Mouse (Mus musculus) midbrain, embryonic 14.5 days (tissue): ENCODE measurements around the gene Vac14. TPM values are rescaled to one million over a fixed set of nuclear protein-coding genes. Genes with fewer than 3 reads are reported as not detected.

Experiments
- ATAC-seq: fragments of 200-750 bp; cut with Nextera tagmentation; 2 replicates; pipeline ENCODE4 v1.8.0; 2017; ENCODE audit warnings: moderate number of reproducible peaks, moderate library complexity; ENCODE audit not compliant: low FRiP score, low TSS enrichment
- DNase-seq: peaks from one replicate; pipeline ENCODE4 v3.0.0-alpha.2; 2015
- H3K27ac ChIP-seq: fragments of 300-500 bp; sonication (generic); replicated peaks from 2 replicates; pipeline ENCODE4 v1.5.1; 2014; ENCODE audit warnings: mild to moderate bottlenecking, low read depth, low read length, moderate library complexity
- H3K27me3 ChIP-seq: fragments of 300-500 bp; sonication (generic); 2 replicates; pipeline ENCODE4 v1.6.1; 2014; ENCODE audit warnings: low read length, control low read depth, mixed read lengths; ENCODE audit not compliant: control insufficient read depth, insufficient read depth
- H3K36me3 ChIP-seq: fragments of 300-500 bp; sonication (generic); 2 replicates; pipeline ENCODE4 v1.6.1; 2014; ENCODE audit warnings: low read length, control low read depth; ENCODE audit not compliant: control insufficient read depth, insufficient read depth
- H3K4me1 ChIP-seq: fragments of 300-500 bp; sonication (generic); 2 replicates; pipeline ENCODE4 v1.6.1; 2014; ENCODE audit warnings: mild to moderate bottlenecking, antibody characterized with exemption, low read length, control low read depth; ENCODE audit not compliant: control insufficient read depth, insufficient read depth
- H3K4me2 ChIP-seq: fragments of 300-500 bp; sonication (generic); 2 replicates; pipeline ENCODE4 v1.6.1; 2014; ENCODE audit warnings: mild to moderate bottlenecking, low read length, moderate library complexity
- H3K4me3 ChIP-seq: fragments of 300-500 bp; sonication (generic); replicated peaks from 2 replicates; pipeline ENCODE4 v1.5.1; 2014; ENCODE audit warnings: low read depth, low read length
- H3K9ac ChIP-seq: fragments of 300-500 bp; sonication (generic); replicated peaks from 2 replicates; pipeline ENCODE4 v1.6.1; 2014; ENCODE audit warnings: mild to moderate bottlenecking, low read length, moderate library complexity
- H3K9me3 ChIP-seq: fragments of 300-500 bp; sonication (generic); 2 replicates; pipeline ENCODE4 v1.6.1; 2016; ENCODE audit warnings: low read length, control low read depth, mixed read lengths; ENCODE audit not compliant: control insufficient read depth
- WGBS: fragments of 180-500 bp; shearing (Covaris S2); extraction: QIAGEN DNeasy Blood & Tissue Kit; methylation state at CpG from one replicate; pipeline ENCODE4 v1.1.7; 2014; 5-methylcytosine and 5-hydroxymethylcytosine counted together
- polyA plus RNA-seq: library from polyadenylated mRNA; unstranded; fragments of >200 nt; fragmentation: Nextera tagmentation; extraction: Ambion mirVana; gene quantifications from 2 replicates; pipeline ENCODE4 v1.2.1, GENCODE M21; 2014

Vac14 gene
- polyA plus RNA-seq, 1 experiment from 2014 or later = 32.5 TPM

DNA sequence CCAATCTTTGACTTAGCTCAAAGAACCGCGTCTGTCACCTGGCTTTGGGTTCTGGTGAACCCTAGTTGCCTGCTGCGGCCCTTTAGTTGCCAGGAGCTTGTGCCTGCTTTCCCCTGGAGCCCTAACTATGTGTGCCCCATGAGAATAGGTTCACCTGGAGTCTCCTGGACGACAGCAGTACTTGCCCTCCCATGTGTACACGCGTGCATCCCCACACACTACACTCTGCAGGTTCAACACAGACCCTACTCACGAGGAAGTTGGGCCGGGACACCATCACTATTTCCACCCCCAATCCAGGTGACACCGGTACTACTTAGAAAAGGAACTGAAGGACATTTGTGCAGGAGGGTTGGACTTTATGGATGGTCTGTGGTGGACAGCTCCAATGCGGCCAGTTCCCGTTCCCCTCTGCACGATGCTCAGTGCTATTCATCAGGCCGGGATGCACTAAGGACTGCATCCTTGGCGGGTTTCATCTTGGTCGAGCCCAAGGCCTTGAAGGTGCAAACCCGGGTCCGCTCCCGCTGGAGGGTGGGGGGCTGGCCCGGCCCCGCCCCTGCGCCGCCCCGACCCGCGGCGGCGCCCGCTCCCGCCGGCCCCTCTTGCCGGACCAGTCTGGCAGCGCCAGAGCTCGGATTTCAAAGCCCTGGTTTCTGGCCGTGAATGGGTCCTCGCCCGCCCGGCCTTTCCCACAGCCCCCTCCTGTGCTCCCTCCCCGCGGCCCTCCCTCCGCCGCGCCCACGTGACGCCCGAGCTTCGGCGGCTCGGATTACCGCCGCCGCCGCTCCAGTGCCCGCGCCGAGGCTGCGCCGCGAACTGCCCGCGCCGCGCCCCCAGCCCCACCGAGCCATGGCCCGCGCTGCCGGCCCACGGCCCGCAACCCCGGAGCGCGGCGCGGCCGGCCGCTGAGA, 102.6 kb downstream of the Vac14 start, which contains the start of gene Mtss1l:
Gene Mtss1l, plus strand, starts transcription at position 792 of the 914 bp plus-strand sequence.
- H3K9ac ChIP-seq = peak within 1 kb of the TSS; percentile 96
- H3K9me3 ChIP-seq = no peaks in the 10 kb centered on the region
- peak within 1 kb of the TSS; percentile 66 for H3K4me3 ChIP-seq
- peak within 1 kb of the TSS; percentile 95 for H3K27ac ChIP-seq
- peaks cover 50% of the 10 kb centered on the region for H3K4me1 ChIP-seq
- peaks cover 3% of the 10 kb centered on the region; the same call in 1 of the 2 replicates for H3K36me3 ChIP-seq
- WGBS = 3% methylated on average over 75 of the region's 75 CpGs
- peak within 1 kb of the TSS; percentile 92 for H3K4me2 ChIP-seq
- H3K27me3 ChIP-seq = no peaks in the 10 kb centered on the region
- DNase-seq (peak; percentile 93), ATAC-seq (peak; percentile 77)

DNA sequence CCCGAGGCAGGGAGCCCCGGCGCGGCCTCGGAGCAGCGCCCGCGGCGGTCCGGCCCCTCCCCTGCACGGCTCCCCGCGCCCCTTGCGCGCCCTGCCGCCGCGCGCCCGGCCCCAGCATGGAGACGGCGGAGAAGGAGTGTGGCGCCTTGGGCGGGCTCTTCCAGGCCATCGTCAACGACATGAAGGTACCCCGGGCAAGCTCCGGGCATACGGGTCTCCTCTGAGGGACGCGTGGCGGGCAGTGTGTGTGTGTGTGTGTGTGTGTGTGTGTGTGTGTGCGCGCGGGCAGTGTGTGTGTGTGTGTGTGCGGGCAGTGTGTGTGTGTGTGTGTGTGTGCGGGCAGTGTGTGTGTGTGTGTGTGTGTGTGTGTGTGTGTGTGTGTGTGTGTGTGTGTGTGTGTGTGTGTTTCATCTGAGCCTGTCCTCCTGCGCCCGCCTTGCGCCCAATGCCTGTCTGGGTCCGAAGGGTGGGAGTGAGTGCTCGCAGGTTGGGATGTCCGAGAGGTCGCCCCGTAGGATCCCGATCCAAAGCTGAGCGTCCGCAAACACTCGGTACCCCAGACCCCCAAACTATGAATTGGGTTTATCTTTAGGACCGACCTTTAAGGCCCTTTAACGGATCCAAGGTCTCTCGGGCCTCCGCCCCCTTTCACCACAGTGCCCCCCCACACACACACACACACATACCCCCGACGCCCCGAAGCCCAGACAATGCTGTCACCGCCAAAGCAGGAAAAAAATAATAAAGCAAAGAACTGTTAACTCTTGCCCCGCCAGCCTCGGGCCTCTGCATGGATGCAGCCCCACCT, 103.4 kb downstream of the Vac14 start:
- Histone ChIP-seq H3K9me3 (no peaks in the 10 kb centered on the region), H3K36me3 (peaks cover 11% of the 10 kb centered on the region; the same call in 1 of the 2 replicates), H3K27ac (peak overlapping the region; percentile 95), H3K4me3 (peak overlapping the region; percentile 66), H3K27me3 (no peaks in the 10 kb centered on the region), H3K4me1 (peaks cover 46% of the 10 kb centered on the region), H3K4me2 (peak overlapping the region; percentile 92), H3K9ac (peak overlapping the region; percentile 96)
- peak; percentile 71 for DNase-seq
- ATAC-seq = peak; percentile 76
- under 1% methylated on average over 44 of the region's 59 CpGs for WGBS

DNA sequence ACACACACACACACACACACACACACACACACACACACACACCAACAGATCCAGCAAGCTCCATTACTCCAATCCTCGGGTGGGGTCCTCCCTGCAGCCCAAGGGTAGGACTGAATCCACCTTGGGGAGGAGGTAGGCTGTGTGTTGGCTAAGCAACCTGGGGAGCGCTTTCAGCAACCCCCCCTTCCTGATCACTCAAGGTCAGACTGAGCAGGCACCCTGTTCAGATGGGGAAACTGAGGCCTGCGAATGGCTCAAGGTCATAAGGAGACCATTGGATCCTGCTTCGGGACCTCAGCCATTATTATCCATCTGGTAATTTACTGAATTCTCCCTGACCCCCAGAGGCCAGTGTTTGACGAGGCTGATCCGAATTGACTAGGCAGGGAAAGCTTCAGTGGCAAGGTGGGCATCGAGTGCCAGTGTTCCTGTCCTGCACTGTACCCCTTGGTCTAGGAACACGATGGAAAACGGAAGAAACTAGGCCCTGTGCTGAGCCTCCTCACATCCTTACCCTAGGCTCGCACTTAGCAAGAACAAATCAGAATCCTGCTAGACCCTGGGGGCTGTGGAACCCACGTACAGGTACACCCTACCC, 104.1 kb downstream of the Vac14 start:
- Histone ChIP-seq H3K4me1 (peaks cover 49% of the 10 kb centered on the region), H3K27me3 (no peaks in the 10 kb centered on the region), H3K9me3 (no peaks in the 10 kb centered on the region), H3K4me3 (peak overlapping the region; percentile 66), H3K27ac (peak overlapping the region; percentile 95), H3K4me2 (peak overlapping the region; percentile 92), H3K9ac (peak overlapping the region; percentile 96), H3K36me3 (peaks cover 18% of the 10 kb centered on the region)
- DNase-seq (no peak), ATAC-seq (no peak)
- 43% methylated on average over 11 of the region's 11 CpGs for WGBS

DNA sequence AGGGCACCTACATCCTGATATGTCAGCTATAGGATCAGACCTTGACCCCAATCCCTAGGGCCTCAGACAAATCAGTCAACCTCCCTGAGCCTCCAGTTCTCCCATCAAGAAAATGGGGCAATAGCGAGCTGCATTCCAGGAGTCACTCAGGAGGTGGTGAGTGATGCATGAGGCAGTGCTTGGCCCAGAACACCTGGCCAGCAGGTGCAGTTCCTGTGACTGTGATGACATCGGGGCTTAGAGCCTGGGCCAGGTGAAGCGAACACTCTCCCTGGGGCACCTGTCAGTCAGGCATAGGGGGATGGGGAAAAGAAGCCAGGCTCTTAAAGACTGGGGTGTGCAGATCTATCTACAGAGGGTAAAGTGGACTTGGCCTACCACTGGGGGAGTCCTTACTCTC, 106.1 kb downstream of the Vac14 start:
- Histone ChIP-seq H3K4me3 (no peak overlapping the region), H3K27me3 (no peaks in the 10 kb centered on the region), H3K4me1 (peaks cover 47% of the 10 kb centered on the region), H3K4me2 (0 out of 2 replicates have a peak overlapping the region, but pooled peaks have one; percentile 92), H3K9me3 (no peaks in the 10 kb centered on the region), H3K27ac (0 out of 2 replicates have a peak overlapping the region, but pooled peaks have one; percentile 32), H3K36me3 (peaks cover 38% of the 10 kb centered on the region), H3K9ac (peak overlapping the region; percentile 31)
- ATAC-seq (no peak), DNase-seq (no peak)
- 85% methylated on average over 3 of the region's 3 CpGs for WGBS

DNA sequence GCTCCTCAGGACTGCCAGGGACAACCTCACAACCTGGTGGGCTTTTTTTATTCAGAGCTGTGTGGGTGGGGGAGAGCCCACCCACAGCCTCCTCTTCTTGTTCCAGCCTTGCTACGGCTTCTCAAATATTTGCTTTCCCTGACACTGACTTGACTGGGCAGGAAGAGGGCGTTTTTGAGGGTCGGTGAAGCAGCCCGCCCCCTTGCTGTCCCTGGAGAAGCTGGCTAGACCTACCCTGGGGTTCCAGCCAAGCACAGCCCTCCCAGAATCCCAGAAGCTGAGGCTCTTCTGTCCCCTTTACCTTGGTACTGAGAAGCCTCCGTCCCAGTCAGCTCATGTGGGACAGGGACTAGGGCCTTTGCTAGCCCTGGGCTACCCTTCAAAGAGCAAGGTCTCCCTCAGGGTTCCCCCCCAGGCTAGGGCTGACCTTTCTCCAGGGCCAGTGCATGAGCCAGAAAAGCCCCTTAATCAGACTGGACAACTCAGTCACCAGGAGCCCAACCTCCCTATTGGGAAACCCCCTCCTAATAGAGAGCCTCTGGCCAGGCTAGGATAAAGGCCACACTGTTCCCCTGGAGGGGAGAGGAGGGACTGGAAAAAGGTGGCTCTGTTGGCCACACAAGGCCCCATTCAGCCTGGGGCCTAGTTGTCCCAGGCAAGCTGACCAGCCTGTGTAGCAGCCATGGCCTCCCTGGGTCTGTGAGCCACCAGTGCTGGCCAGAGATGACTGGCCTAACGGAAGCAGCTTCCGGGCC, 106.9 kb downstream of the Vac14 start:
- WGBS = 60% methylated on average over 7 of the region's 7 CpGs
- peaks cover 41% of the 10 kb centered on the region for H3K4me1 ChIP-seq
- peak overlapping the region; percentile 31 for H3K9ac ChIP-seq
- peaks cover 45% of the 10 kb centered on the region for H3K36me3 ChIP-seq
- H3K4me3 ChIP-seq = no peak overlapping the region
- H3K4me2 ChIP-seq = peak overlapping the region; percentile 17
- DNase-seq = no peak
- no peak for ATAC-seq
- no peaks in the 10 kb centered on the region for H3K9me3 ChIP-seq
- peak overlapping the region; percentile 20; the same call in 1 of the 2 replicates for H3K27ac ChIP-seq
- no peaks in the 10 kb centered on the region for H3K27me3 ChIP-seq

DNA sequence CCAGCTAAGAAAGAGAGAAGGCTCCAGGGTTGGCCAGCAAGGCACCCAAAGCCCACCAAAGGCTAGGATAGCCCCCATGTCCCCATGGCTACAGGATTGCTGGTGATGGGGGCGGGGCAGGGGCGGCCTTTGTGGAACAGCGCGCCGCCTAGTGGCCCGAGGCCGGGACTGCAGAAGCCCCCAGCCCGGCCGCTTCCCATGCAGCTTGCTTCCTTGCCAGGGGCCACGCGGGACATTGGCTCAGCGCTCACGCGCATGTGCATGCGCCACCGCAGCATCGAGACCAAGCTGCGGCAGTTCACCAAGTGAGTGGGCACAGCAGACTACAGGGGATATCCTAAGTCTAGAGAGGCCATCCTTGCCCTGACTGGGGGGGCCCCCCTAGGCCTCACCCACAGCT, 108.5 kb downstream of the Vac14 start:
- H3K27me3 ChIP-seq = no peaks in the 10 kb centered on the region
- H3K9ac ChIP-seq = no peak overlapping the region
- H3K27ac ChIP-seq = no peak overlapping the region

DNA sequence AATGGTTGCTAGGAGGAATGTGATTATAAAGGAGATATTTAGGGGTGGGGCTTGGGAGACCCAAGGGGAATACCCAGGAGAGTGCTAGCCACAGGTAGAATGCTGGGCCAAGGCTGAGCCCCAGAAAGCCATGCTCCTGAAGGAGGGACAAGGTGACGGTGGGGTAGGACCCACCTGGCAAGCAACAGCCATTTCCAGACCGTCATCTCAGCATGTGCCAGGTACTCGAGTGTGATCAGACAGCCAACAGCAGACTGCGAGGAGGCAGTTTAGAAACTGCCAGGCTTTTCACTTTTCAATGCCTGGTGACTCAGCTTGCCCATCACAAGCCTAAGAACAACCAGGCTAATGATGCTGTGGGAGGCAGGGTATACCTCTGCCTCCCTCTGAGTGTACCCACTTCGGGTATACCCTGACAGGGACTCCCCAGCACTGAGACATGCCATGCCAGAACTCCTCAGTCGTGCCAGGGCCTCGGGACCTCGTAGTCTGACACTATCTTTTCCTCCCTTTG, 113.0 kb downstream of the Vac14 start:
- Histone ChIP-seq H3K4me2 (no peak overlapping the region), H3K4me3 (no peak overlapping the region), H3K27ac (no peak overlapping the region), H3K27me3 (no peaks in the 10 kb centered on the region), H3K9me3 (no peaks in the 10 kb centered on the region), H3K9ac (no peak overlapping the region), H3K36me3 (peaks cover 92% of the 10 kb centered on the region), H3K4me1 (0 out of 2 replicates have a peak, but pooled peaks cover 7% of the 10 kb centered on the region)
- no peak for ATAC-seq
- 95% methylated on average over 8 of the region's 8 CpGs for WGBS
- DNase-seq = no peak

More for the DNA sequence above, 108.5 kb downstream of the Vac14 start:
- no peaks in the 10 kb centered on the region for H3K9me3 ChIP-seq
- WGBS = 10% methylated on average over 18 of the region's 18 CpGs
- H3K4me2 ChIP-seq = no peak overlapping the region
- no peak overlapping the region for H3K4me3 ChIP-seq
- H3K4me1 ChIP-seq = peaks cover 35% of the 10 kb centered on the region; the same call in 1 of the 2 replicates
- peak; percentile 87 for DNase-seq
- peak; percentile 49; the same call in 1 of the 2 replicates for ATAC-seq
- peaks cover 59% of the 10 kb centered on the region for H3K36me3 ChIP-seq
